Mouse (Mus musculus) mammary gland, adult 2 months (tissue): ENCODE results near the gene Mtch2. TPM values are rescaled to one million over a fixed set of nuclear protein-coding genes. Genes with fewer than 3 reads are reported as not detected.

ENCODE experiments used
- polyA plus RNA-seq: library from polyadenylated mRNA; depleted of rRNA; stranded (reverse); fragments of >200 nt; gene quantifications from 2 replicates; pipeline ENCODE4 v1.2.3, GENCODE M21; 2012; ENCODE audit warnings: low replicate concordance; rRNA removed

Mtch2 gene
- 63.1 and 247 TPM in 2 replicates for polyA plus RNA-seq

GRCm38 (mm10) chr2:90846955-90847680 lies at the start of gene Mtch2:
Gene Mtch2 (plus strand): TSS chr2:90847155.

DNA sequence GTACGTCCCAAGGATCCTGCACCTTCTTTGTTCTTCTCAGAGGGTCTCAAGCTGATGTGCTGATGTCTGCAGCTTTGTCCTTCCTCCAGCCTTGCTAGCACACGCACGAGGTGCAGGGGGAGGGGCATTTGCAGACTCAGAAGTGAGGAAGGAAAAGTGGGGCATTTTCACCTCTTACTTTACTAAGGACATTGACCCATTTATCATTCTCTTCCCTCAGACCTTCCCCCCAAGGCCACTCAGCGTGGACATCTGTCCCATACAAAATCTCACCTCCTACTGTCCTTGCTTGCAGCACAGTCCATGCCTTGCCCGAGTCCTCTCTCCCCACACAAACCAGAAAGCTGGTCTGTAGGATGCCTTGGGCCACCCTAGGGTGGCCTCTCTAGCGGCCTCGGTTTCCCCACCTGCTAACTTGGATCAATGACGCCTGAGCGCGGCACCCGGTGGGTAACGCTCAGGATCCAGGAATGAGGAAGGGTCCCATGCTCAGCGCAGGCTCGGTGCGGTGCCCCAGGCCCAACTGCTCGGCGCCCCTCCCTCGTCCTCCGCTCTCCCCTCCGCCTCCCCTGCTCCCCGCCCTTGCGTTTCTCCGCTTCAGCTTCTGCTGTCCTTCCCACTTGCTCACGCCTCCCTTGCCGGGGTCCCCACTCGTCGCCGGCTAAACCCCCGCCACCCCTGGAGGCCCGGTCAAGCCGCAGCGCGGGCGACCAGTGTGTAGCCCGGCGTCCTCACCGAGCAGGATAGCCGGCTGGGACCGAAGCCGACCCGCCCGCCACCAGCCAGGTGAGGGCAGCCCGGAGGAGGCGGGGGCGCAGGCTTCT lies 38.5 kb downstream of the Mtch2 start, which contains the start of gene C1qtnf4:
TSS of gene C1qtnf4 (plus strand) at position 643 of the 824 bp plus-strand sequence.

GRCm38 (mm10) chr2:90904076-90904855 lies 57.3 kb downstream of the Mtch2 start, which contains the start of the genes Kbtbd4 and Ndufs3:
Gene Kbtbd4 (plus strand): TSS chr2:90904740.
Gene Ndufs3 (minus strand): TSS chr2:90904827.

Other genes with a start within 250 kb of the Mtch2 start
- 5.5 and 10.0 TPM in 2 replicates for gene Nup160, start 169.9 kb upstream of the Mtch2 start, polyA plus RNA-seq
- gene Fnbp4, start 101.8 kb upstream of the Mtch2 start, polyA plus RNA-seq = 35.7 and 39.6 TPM in 2 replicates
- gene Agbl2, start 64.4 kb upstream of the Mtch2 start, polyA plus RNA-seq = 0.20 and 0.45 TPM in 2 replicates
- gene C1qtnf4, start 38.7 kb downstream of the Mtch2 start, polyA plus RNA-seq = 5.1 and 7.1 TPM in 2 replicates
- gene Kbtbd4, start 57.6 kb downstream of the Mtch2 start, polyA plus RNA-seq = 14.0 and 22.8 TPM in 2 replicates
- 135 and 410 TPM in 2 replicates for gene Ndufs3, start 57.7 kb downstream of the Mtch2 start, polyA plus RNA-seq
- gene Celf1, start 93.2 kb downstream of the Mtch2 start, polyA plus RNA-seq = 27.0 and 45.9 TPM in 2 replicates
- 3.6 and 9.9 TPM in 2 replicates for gene Rapsn, start 188.5 kb downstream of the Mtch2 start, polyA plus RNA-seq
- gene Psmc3, start 206.9 kb downstream of the Mtch2 start, polyA plus RNA-seq = 47.3 and 73.2 TPM in 2 replicates
- 70.6 and 95.5 TPM in 2 replicates for gene Slc39a13, start 223.3 kb downstream of the Mtch2 start, polyA plus RNA-seq
- gene Spi1, start 235.2 kb downstream of the Mtch2 start, polyA plus RNA-seq = 79.3 and 90.0 TPM in 2 replicates